Mouse (Mus musculus) cortical plate, adult 2 months (tissue): ENCODE measurements around the gene Ccdc80.

Experiments used
- CTCF ChIP-seq: fragments of 200-500 bp; IDR thresholded peaks from 2 replicates; pipeline ENCODE4 v1.5.1; 2011; ENCODE audit warnings: mild to moderate bottlenecking, control low read depth, low read length; ENCODE audit not compliant: insufficient read depth; ENCODE audit errors: extremely low read depth
- POLR2A ChIP-seq: fragments of 200-500 bp; IDR thresholded peaks from 2 replicates; pipeline ENCODE4 v1.6.1; 2011; ENCODE audit warnings: mild to moderate bottlenecking, low read length, control low read depth; ENCODE audit not compliant: insufficient read depth; ENCODE audit errors: extremely low read depth

DNA sequence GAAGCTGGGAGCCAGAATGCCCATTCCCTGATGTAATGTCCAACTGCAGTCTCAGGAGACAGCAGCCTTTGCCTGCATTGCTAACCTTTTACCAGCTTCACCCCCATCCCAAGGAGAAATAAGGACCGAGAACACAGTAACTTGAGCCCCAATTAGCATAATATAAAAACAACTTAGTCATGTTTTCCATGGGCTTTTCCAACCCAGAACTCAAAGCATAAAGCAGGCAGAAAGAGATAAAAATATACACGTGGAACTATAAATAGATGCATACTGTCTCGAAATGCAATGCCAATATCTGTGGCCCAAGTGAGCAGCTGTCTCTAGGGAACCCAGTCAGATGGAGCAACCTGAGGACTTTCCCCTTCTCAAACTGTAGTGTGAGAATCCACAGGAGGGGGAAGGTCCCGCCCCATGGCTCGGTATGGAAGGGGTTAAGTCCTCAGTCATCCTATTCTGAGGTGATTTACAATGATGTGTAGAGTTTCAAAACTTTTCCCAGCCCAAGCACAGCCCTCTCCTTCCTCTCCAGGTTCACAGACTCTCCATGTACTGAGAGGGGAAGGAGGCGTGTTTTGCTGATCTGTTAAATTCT is at the start of gene Ccdc80:
- TF ChIP-seq POLR2A (no peak), CTCF (no peak)
